Mouse (Mus musculus) subcutaneous adipose tissue, adult 2 months (tissue): ENCODE results near the gene Il15. TPM values are rescaled to one million over a fixed set of nuclear protein-coding genes. Genes with fewer than 3 reads are reported as not detected.

ENCODE experiments used
- polyA plus RNA-seq: library from polyadenylated mRNA; depleted of rRNA; stranded (reverse); fragments of >200 nt; gene quantifications from 2 replicates; pipeline ENCODE4 v1.2.3, GENCODE M21; 2012; ENCODE audit warnings: low replicate concordance; rRNA removed

The Il15 gene
- 10.3 and 23.0 TPM in 2 replicates for polyA plus RNA-seq

GRCm38 (mm10) chr8:82402686-82403330, at the start of gene Il15:
Gene Il15 (minus strand): TSS chr8:82403222.

